Mouse (Mus musculus): ENCODE measurements around the gene Enox1. TPM values are rescaled to one million over a fixed set of nuclear protein-coding genes. Genes with fewer than 3 reads are reported as not detected.

Gene Enox1
- total and polyA plus RNA-seq, 2 experiments from 2014 or later, result 29.1 to 42.7 TPM

DNA sequence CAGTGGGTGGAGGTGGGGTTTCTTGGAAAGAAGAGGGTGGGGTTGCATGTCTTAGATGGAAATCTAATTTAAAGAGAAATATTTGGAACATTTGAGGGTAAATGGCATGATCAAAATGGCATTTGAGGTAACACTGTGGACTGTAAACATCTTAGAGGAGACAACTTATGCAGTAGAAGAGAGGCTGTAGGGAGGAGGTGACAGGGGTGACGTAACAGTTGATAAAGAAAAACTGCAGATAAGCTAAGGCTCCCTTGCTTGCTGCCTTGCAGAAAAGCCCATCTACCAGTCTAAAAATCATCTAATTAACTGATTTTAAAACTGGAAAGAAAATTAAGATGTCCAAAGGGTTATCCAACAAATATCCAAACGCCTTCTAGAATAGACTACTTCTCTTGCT, 123.9 kb downstream of the Enox1 start:
- DNase-seq (ENCODE audit: low spot score), result no peak
- no peaks in the 10 kb centered on the region for H3K4me1 ChIP-seq (ENCODE audit: insufficient read depth, low read length)
- no peak overlapping the region for H3K4me3 ChIP-seq (ENCODE audit: low read length)
- no peaks in the 10 kb centered on the region for H3K27me3 ChIP-seq (ENCODE audit: insufficient read depth, low read length)
- no peak for TF ChIP-seq CTCF (IDR thresholded peaks at IDR 0.05; ENCODE audit: low read depth)
- ATAC-seq, result no peak
- no peaks in the 10 kb centered on the region for H3K9me3 ChIP-seq (ENCODE audit: low read length)
- H3K9ac ChIP-seq (replicated peaks; ENCODE audit: low read length), result no peak overlapping the region
- H3K4me2 ChIP-seq (ENCODE audit: low read depth, low read length), result no peak overlapping the region
- H3K27ac ChIP-seq, result no peak overlapping the region
- H3K36me3 ChIP-seq (ENCODE audit: insufficient read depth, low read length), result no peaks in the 10 kb centered on the region
- 95% methylated on average over 2 of the region's 2 CpGs for WGBS

DNA sequence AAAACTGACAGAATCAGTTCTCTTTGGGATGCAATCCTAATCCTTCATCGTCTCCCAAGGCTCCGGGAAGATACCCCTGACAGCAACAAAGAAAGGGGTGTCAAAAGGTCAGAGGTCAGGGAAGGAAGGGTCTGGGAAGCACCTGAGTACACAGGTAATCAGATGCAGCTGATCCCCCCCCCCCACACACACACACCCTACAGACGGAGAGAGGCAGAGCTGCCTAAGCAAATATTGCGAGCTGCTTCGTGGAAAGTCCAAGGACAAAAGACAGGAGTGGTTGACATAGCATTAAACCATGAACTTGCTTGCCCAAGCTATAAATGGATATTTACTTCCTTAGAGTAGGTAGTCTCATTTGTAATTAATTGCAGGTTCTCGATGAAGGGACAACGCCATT, 124.3 kb downstream of the Enox1 start:
- Histone ChIP-seq H3K9me3 (ENCODE audit: low read length) (no peaks in the 10 kb centered on the region), H3K27me3 (ENCODE audit: insufficient read depth, low read length) (no peaks in the 10 kb centered on the region), H3K36me3 (ENCODE audit: insufficient read depth, low read length) (no peaks in the 10 kb centered on the region), H3K4me3 (ENCODE audit: low read length) (no peak overlapping the region), H3K9ac (replicated peaks; ENCODE audit: low read length) (no peak overlapping the region), H3K4me1 (ENCODE audit: insufficient read depth, low read length) (no peaks in the 10 kb centered on the region), H3K27ac (no peak overlapping the region), H3K4me2 (ENCODE audit: low read depth, low read length) (no peak overlapping the region)
- DNase-seq (ENCODE audit: low spot score) (no peak), ATAC-seq (no peak)
- TF ChIP-seq CTCF (IDR thresholded peaks at IDR 0.05; ENCODE audit: low read depth), result no peak
- 87% methylated on average over 7 of the region's 7 CpGs for WGBS

DNA sequence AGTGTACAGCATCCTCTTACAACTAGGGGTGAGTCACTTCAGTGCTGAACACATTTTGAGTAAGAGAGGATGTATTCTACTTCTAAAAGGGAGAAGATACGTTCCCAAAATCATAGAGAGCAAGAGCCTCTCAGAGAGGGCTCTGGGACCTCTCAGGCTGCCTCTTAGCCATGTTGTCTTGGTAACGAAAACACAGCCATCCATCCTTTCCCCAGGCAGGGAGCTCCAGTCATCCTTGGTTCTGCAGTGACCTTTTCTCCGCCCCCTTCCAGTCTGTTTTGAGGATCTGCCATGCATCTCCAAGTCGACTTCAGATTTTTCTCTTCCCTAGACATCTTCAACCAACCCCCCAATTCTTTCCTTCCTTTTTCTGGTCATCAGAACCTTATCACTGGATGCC, 127.4 kb downstream of the Enox1 start:
- WGBS, result 49% methylated on average over 4 of the region's 4 CpGs
- H3K27me3 ChIP-seq (ENCODE audit: insufficient read depth, low read length), result no peaks in the 10 kb centered on the region
- no peak overlapping the region for H3K4me3 ChIP-seq (ENCODE audit: low read length)
- DNase-seq (ENCODE audit: low spot score) (no peak), ATAC-seq (no peak)
- no peak overlapping the region for H3K9ac ChIP-seq (replicated peaks; ENCODE audit: low read length)
- no peaks in the 10 kb centered on the region for H3K9me3 ChIP-seq (ENCODE audit: low read length)
- H3K4me1 ChIP-seq (ENCODE audit: insufficient read depth, low read length), result no peaks in the 10 kb centered on the region
- TF ChIP-seq CTCF (IDR thresholded peaks at IDR 0.05; ENCODE audit: low read depth), result no peak
- H3K36me3 ChIP-seq (ENCODE audit: insufficient read depth, low read length), result no peaks in the 10 kb centered on the region
- no peak overlapping the region for H3K27ac ChIP-seq
- H3K4me2 ChIP-seq (ENCODE audit: low read depth, low read length), result no peak overlapping the region

DNA sequence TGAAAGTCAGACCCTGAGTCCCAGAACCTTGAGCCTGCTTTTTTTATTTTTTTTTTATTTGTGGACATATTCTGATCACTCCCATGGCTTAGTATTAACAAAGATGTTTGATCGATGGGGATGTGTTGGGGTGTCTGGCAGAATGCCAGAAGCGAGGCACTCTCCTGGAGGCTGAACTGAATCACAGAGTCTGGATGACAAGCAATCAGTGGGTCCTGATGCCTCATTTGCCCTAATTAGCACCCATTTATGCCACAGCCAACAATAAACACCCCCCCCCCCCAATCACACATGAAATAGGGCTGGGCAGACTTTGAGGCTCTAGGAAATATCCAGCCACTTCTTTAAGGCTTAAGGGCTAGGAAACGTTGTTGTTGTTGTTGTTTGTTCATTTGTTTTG, 128.9 kb downstream of the Enox1 start:
- Histone ChIP-seq H3K9me3 (ENCODE audit: low read length) (no peaks in the 10 kb centered on the region), H3K4me3 (ENCODE audit: low read length) (no peak overlapping the region), H3K4me2 (ENCODE audit: low read depth, low read length) (no peak overlapping the region), H3K36me3 (ENCODE audit: insufficient read depth, low read length) (no peaks in the 10 kb centered on the region), H3K4me1 (ENCODE audit: insufficient read depth, low read length) (no peaks in the 10 kb centered on the region), H3K9ac (replicated peaks; ENCODE audit: low read length) (no peak overlapping the region), H3K27me3 (ENCODE audit: insufficient read depth, low read length) (no peaks in the 10 kb centered on the region), H3K27ac (no peak overlapping the region)
- ATAC-seq (no peak), DNase-seq (ENCODE audit: low spot score) (no peak)
- WGBS, result 67% methylated on average over 3 of the region's 3 CpGs
- no peak for TF ChIP-seq CTCF (IDR thresholded peaks at IDR 0.05; ENCODE audit: low read depth)

DNA sequence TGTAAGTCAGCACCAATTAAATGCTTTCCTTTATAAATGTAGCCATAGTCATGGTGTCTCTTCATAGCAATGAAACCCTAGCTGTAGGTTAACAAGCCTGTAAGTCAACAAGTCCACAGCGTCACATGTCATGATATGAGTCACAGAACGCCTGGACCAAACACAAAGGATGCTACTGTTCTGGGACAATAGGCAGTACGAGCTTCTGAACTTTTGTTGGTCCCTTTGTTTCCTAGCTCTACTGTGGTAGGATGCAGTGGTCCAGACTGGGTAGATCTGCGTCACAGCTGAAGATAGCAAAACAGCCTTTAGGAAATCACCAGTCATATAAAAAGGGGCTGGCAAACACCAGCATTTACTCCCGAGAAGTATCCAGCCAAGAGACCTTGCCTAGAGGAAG, 135.2 kb downstream of the Enox1 start:
- H3K4me3 ChIP-seq (ENCODE audit: low read length), result no peak overlapping the region
- H3K9me3 ChIP-seq (ENCODE audit: low read length), result no peaks in the 10 kb centered on the region
- TF ChIP-seq CTCF (IDR thresholded peaks at IDR 0.05; ENCODE audit: low read depth), result no peak
- H3K4me1 ChIP-seq (ENCODE audit: insufficient read depth, low read length), result no peaks in the 10 kb centered on the region
- H3K4me2 ChIP-seq (ENCODE audit: low read depth, low read length), result no peak overlapping the region
- no peaks in the 10 kb centered on the region for H3K36me3 ChIP-seq (ENCODE audit: insufficient read depth, low read length)
- H3K27ac ChIP-seq, result no peak overlapping the region
- WGBS, result 86% methylated on average over 5 of the region's 5 CpGs
- no peak for DNase-seq (ENCODE audit: low spot score)
- H3K27me3 ChIP-seq (ENCODE audit: insufficient read depth, low read length), result no peaks in the 10 kb centered on the region
- H3K9ac ChIP-seq (replicated peaks; ENCODE audit: low read length), result no peak overlapping the region
- no peak for ATAC-seq

DNA sequence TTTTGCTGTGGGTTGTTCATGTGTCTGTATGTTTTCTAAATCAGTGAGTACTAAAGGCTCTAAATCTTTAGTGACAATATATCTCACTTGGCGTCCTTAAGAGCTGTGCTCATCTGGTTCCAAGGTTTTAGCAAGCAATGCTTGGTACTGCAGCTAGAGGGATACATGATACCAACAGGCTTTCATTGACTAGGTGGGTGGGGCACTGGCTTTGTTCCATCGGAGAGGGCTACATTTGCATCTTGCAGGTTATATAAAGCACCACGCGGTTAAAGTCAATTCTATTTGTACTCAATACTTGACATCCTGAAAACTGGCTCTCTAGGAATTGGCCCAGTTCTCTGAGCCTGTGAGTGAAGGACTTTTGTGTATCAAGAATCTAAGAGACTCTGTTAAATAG, 140.5 kb downstream of the Enox1 start:
- Histone ChIP-seq H3K27me3 (ENCODE audit: insufficient read depth, low read length) (no peaks in the 10 kb centered on the region), H3K9ac (replicated peaks; ENCODE audit: low read length) (no peak overlapping the region), H3K36me3 (ENCODE audit: insufficient read depth, low read length) (no peaks in the 10 kb centered on the region), H3K9me3 (ENCODE audit: low read length) (no peaks in the 10 kb centered on the region), H3K4me2 (ENCODE audit: low read depth, low read length) (no peak overlapping the region), H3K27ac (no peak overlapping the region), H3K4me1 (ENCODE audit: insufficient read depth, low read length) (no peaks in the 10 kb centered on the region), H3K4me3 (ENCODE audit: low read length) (no peak overlapping the region)
- 53% methylated on average over 4 of the region's 4 CpGs for WGBS
- peak; percentile 38 for TF ChIP-seq CTCF (IDR thresholded peaks at IDR 0.05; ENCODE audit: low read depth)
- ATAC-seq, result no peak
- DNase-seq (ENCODE audit: low spot score), result peak; percentile 32

DNA sequence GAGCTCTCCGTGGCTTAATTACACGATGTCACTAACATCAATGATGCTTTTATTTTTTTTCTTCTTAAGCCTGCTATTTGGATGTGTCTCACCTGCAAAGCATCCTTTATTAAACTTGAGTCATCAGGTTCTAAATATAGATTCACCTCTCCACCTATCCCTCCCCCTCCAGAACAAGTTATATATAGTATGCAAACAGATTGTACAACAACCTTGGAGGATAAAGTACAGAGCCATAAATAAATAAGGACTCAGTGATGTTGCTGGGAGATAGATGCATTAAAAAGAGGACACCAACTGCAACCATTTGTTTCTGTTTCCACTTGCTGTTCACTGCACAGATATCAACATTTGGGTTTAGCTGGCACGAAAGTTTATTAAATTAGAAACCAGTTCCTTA, 141.8 kb downstream of the Enox1 start:
- Histone ChIP-seq H3K36me3 (ENCODE audit: insufficient read depth, low read length) (no peaks in the 10 kb centered on the region), H3K4me1 (ENCODE audit: insufficient read depth, low read length) (no peaks in the 10 kb centered on the region), H3K4me2 (ENCODE audit: low read depth, low read length) (no peak overlapping the region), H3K27ac (no peak overlapping the region), H3K4me3 (ENCODE audit: low read length) (no peak overlapping the region), H3K9me3 (ENCODE audit: low read length) (no peaks in the 10 kb centered on the region), H3K27me3 (ENCODE audit: insufficient read depth, low read length) (no peaks in the 10 kb centered on the region), H3K9ac (replicated peaks; ENCODE audit: low read length) (no peak overlapping the region)
- TF ChIP-seq CTCF (IDR thresholded peaks at IDR 0.05; ENCODE audit: low read depth), result no peak
- WGBS, result 89% methylated on average over 3 of the region's 3 CpGs
- DNase-seq (ENCODE audit: low spot score) (no peak), ATAC-seq (no peak)

Measured in hindbrain, postnatal 0 days (tissue).